Mouse (Mus musculus): Measurements from ENCODE around the gene 2510039O18Rik. TPM values are rescaled to one million over a fixed set of nuclear protein-coding genes. Genes with fewer than 3 reads are reported as not detected.

Gene 2510039O18Rik
- polyA plus RNA-seq, 1 experiment from 2014 or later, result 26.3 TPM

DNA sequence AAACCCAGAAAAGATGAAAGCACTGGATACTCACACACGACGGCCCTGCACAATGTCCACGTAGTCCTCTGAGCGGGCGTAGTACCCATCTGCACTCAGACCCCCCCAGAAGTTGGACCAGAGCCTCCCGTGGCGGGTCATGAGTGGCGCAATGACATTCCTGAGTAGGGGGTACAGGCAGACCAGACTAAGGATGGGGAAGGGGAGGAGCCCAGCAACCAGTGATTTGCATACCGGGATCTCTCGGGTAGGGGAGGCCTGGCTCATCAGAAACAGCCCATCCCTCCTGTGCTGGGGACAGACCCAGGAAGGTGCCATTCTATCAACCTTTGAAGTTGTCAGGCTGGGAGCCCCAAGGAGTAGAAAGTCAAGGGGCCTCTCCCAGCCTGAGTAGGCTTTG, 19.7 kb upstream of the 2510039O18Rik start:
- no peak for ATAC-seq
- Histone ChIP-seq H3K9ac (ENCODE audit: low read depth, low read length) (no peak overlapping the region), H3K27ac (ENCODE audit: low read depth, low read length) (no peak overlapping the region), H3K4me3 (ENCODE audit: low read depth, low read length) (no peak overlapping the region), H3K4me1 (replicated peaks; ENCODE audit: control insufficient read depth, insufficient read depth, low read length) (no peaks in the 10 kb centered on the region), H3K9me3 (ENCODE audit: control insufficient read depth) (no peaks in the 10 kb centered on the region), H3K4me2 (replicated peaks; ENCODE audit: low read depth) (no peak overlapping the region), H3K27me3 (replicated peaks; ENCODE audit: control insufficient read depth, insufficient read depth, low read length) (no peaks in the 10 kb centered on the region), H3K36me3 (ENCODE audit: control insufficient read depth, insufficient read depth) (peaks cover 43% of the 10 kb centered on the region; the same call in 1 of the 2 replicates)
- no peak for TF ChIP-seq CTCF (IDR thresholded peaks at IDR 0.05; ENCODE audit: low read depth)
- WGBS, result 48% methylated on average over 10 of the region's 10 CpGs

DNA sequence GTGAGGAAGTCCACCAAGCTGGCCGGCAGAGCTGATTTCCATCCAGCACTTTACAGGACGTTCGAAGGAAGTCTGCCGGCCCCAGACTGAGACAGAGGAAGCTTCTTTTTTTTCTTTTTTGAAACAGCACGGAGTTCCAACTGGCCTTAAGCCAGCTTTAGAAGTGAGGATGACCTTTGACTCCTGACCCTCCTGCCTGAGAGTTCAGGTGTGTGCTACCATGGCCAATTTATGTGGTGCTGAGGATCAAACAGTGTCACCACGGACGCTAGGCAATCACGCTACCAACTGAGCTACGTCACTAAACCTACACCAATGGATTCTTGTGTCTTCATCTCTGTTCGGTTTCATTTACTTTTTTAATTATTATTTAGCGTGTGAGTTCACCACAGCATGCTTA, 18.4 kb upstream of the 2510039O18Rik start:
- Histone ChIP-seq H3K9ac (ENCODE audit: low read depth, low read length) (no peak overlapping the region), H3K9me3 (ENCODE audit: control insufficient read depth) (no peaks in the 10 kb centered on the region), H3K27ac (ENCODE audit: low read depth, low read length) (no peak overlapping the region), H3K4me1 (replicated peaks; ENCODE audit: control insufficient read depth, insufficient read depth, low read length) (no peaks in the 10 kb centered on the region), H3K4me3 (ENCODE audit: low read depth, low read length) (no peak overlapping the region), H3K36me3 (ENCODE audit: control insufficient read depth, insufficient read depth) (peaks cover 38% of the 10 kb centered on the region; the same call in 1 of the 2 replicates), H3K4me2 (replicated peaks; ENCODE audit: low read depth) (no peak overlapping the region), H3K27me3 (replicated peaks; ENCODE audit: control insufficient read depth, insufficient read depth, low read length) (no peaks in the 10 kb centered on the region)
- TF ChIP-seq CTCF (IDR thresholded peaks at IDR 0.05; ENCODE audit: low read depth), result no peak
- ATAC-seq, result no peak
- WGBS, result 75% methylated on average over 11 of the region's 11 CpGs

DNA sequence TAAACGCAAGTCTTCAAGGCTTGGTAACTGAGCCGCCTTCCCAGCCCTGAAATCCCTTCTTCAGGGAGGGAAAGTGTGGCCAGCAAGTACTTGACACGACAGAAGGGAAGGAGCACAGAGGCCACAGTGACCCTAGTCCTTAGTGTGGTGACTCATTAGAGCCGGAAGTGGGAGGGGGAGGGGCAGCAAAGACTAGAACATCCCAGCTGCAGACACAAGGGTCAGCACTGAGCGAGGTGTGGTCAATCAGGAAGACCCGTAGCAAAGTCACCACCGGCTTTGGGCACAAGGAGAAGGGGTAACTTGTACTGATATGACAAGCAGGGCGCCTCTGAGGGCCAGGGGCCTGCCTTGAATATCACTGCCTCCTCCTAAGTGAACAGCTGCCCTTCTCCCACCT, 13.0 kb upstream of the 2510039O18Rik start:
- Histone ChIP-seq H3K27me3 (replicated peaks; ENCODE audit: control insufficient read depth, insufficient read depth, low read length) (no peaks in the 10 kb centered on the region), H3K27ac (ENCODE audit: low read depth, low read length) (no peak overlapping the region; the same call in 1 of the 2 replicates), H3K9me3 (ENCODE audit: control insufficient read depth) (no peaks in the 10 kb centered on the region), H3K9ac (ENCODE audit: low read depth, low read length) (no peak overlapping the region), H3K4me1 (replicated peaks; ENCODE audit: control insufficient read depth, insufficient read depth, low read length) (no peaks in the 10 kb centered on the region), H3K4me3 (ENCODE audit: low read depth, low read length) (no peak overlapping the region), H3K36me3 (ENCODE audit: control insufficient read depth, insufficient read depth) (peaks cover 36% of the 10 kb centered on the region; the same call in 1 of the 2 replicates), H3K4me2 (replicated peaks; ENCODE audit: low read depth) (no peak overlapping the region)
- peak; percentile 48; the same call in 1 of the 2 replicates for ATAC-seq
- 48% methylated on average over 8 of the region's 8 CpGs for WGBS
- TF ChIP-seq CTCF (IDR thresholded peaks at IDR 0.05; ENCODE audit: low read depth), result no peak

DNA sequence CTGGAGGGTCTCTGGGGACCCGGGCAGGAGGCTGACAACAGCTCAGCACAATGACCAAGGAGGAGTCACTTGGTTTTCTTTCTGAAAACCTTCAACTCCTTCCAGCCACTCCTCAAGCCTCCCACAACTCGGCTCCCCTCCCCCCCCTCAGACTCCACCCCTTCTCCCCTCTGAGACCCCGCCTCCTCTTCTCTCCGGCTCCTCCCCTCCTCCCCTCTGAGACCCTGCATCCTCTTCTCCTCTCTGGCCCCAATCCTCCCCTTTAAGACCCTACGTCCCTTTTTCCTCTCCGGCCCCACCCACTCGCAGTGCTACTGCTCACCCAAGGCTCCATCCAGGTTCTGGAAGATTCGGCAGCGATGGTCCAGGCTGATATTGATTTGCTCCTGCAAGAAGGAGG, 12.6 kb upstream of the 2510039O18Rik start:
- Histone ChIP-seq H3K9ac (ENCODE audit: low read depth, low read length) (no peak overlapping the region), H3K27me3 (replicated peaks; ENCODE audit: control insufficient read depth, insufficient read depth, low read length) (no peaks in the 10 kb centered on the region), H3K4me2 (replicated peaks; ENCODE audit: low read depth) (no peak overlapping the region), H3K27ac (ENCODE audit: low read depth, low read length) (no peak overlapping the region; the same call in 1 of the 2 replicates), H3K4me1 (replicated peaks; ENCODE audit: control insufficient read depth, insufficient read depth, low read length) (no peaks in the 10 kb centered on the region), H3K9me3 (ENCODE audit: control insufficient read depth) (no peaks in the 10 kb centered on the region), H3K36me3 (ENCODE audit: control insufficient read depth, insufficient read depth) (peaks cover 36% of the 10 kb centered on the region; the same call in 1 of the 2 replicates), H3K4me3 (ENCODE audit: low read depth, low read length) (no peak overlapping the region)
- ATAC-seq, result no peak
- TF ChIP-seq CTCF (IDR thresholded peaks at IDR 0.05; ENCODE audit: low read depth), result no peak
- 22% methylated on average over 9 of the region's 9 CpGs for WGBS

DNA sequence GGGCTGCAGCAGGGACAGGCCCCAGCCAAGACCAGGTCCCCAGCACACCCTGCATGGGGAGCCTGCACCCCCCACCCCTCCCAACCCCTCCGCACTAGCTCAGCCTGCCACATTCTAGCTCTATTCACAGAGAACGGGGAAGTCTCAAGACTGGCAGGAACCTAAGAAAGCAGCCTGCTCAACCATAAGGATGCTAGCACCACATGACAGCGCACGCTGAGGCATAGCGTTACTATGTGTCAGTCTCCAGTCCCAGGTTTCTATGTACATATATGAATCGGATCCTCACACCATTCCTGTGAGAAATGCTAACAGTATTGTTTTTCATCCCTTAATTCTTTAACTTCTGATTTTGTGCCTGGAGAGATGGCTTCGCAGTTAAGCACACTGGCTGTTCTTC, 12.2 kb upstream of the 2510039O18Rik start:
- Histone ChIP-seq H3K9ac (ENCODE audit: low read depth, low read length) (no peak overlapping the region), H3K4me1 (replicated peaks; ENCODE audit: control insufficient read depth, insufficient read depth, low read length) (no peaks in the 10 kb centered on the region), H3K9me3 (ENCODE audit: control insufficient read depth) (no peaks in the 10 kb centered on the region), H3K4me2 (replicated peaks; ENCODE audit: low read depth) (no peak overlapping the region), H3K4me3 (ENCODE audit: low read depth, low read length) (no peak overlapping the region), H3K36me3 (ENCODE audit: control insufficient read depth, insufficient read depth) (peaks cover 32% of the 10 kb centered on the region; the same call in 1 of the 2 replicates), H3K27ac (ENCODE audit: low read depth, low read length) (no peak overlapping the region), H3K27me3 (replicated peaks; ENCODE audit: control insufficient read depth, insufficient read depth, low read length) (no peaks in the 10 kb centered on the region)
- ATAC-seq, result no peak
- TF ChIP-seq CTCF (IDR thresholded peaks at IDR 0.05; ENCODE audit: low read depth), result no peak
- 80% methylated on average over 7 of the region's 7 CpGs for WGBS

DNA sequence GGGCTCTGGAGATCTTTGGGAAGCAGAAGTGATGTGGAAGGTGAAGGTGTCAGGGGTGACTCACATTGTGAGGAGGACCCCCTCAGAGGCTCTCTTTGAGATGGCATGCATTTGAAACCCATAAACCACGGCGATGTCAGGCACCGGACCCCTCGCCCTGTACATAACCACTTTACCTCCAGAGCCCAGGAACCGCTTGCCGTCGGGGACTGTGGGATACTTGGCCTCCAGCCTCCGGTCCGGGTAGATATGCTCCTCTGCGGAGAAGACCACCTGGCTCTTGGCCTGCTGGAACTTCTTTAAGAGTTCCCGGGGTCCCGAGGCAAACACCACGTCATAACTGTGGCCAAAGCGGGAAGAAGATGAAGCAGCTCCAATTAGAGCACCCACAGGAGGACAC, 9.7 kb upstream of the 2510039O18Rik start:
- Histone ChIP-seq H3K4me1 (replicated peaks; ENCODE audit: control insufficient read depth, insufficient read depth, low read length) (no peaks in the 10 kb centered on the region), H3K27ac (ENCODE audit: low read depth, low read length) (no peak overlapping the region), H3K4me2 (replicated peaks; ENCODE audit: low read depth) (no peak overlapping the region), H3K36me3 (ENCODE audit: control insufficient read depth, insufficient read depth) (peaks cover 14% of the 10 kb centered on the region; the same call in 1 of the 2 replicates), H3K9ac (ENCODE audit: low read depth, low read length) (no peak overlapping the region), H3K9me3 (ENCODE audit: control insufficient read depth) (no peaks in the 10 kb centered on the region), H3K4me3 (ENCODE audit: low read depth, low read length) (no peak overlapping the region), H3K27me3 (replicated peaks; ENCODE audit: control insufficient read depth, insufficient read depth, low read length) (no peaks in the 10 kb centered on the region)
- WGBS, result 94% methylated on average over 14 of the region's 14 CpGs
- no peak for ATAC-seq
- no peak for TF ChIP-seq CTCF (IDR thresholded peaks at IDR 0.05; ENCODE audit: low read depth)

DNA sequence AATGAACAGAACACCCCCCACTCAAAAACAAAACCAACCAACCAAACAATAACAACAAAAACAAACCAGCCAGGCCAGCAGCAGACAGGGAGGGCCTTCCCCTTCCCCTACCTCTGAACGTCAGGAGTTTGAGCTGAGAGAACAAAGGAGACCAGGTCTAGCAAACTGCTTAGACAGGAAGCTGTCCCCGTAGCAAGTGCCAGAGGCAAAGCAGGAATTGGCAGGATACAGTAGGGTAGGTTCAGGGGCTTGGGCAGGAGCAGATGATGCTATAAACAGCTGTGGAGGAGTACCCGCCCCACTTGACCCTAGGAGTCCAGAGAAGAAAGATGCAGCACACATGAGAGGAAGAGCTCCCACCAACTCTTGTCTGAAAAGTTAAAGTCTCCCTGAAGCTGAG, 6.6 kb upstream of the 2510039O18Rik start:
- Histone ChIP-seq H3K27ac (ENCODE audit: low read depth, low read length) (no peak overlapping the region), H3K36me3 (ENCODE audit: control insufficient read depth, insufficient read depth) (peaks cover 14% of the 10 kb centered on the region; the same call in 1 of the 2 replicates), H3K9me3 (ENCODE audit: control insufficient read depth) (no peaks in the 10 kb centered on the region), H3K27me3 (replicated peaks; ENCODE audit: control insufficient read depth, insufficient read depth, low read length) (no peaks in the 10 kb centered on the region), H3K4me2 (replicated peaks; ENCODE audit: low read depth) (no peak overlapping the region), H3K4me1 (replicated peaks; ENCODE audit: control insufficient read depth, insufficient read depth, low read length) (peaks cover 5% of the 10 kb centered on the region; the same call in 1 of the 2 replicates), H3K9ac (ENCODE audit: low read depth, low read length) (no peak overlapping the region), H3K4me3 (ENCODE audit: low read depth, low read length) (no peak overlapping the region)
- WGBS, result 58% methylated on average over 3 of the region's 3 CpGs
- TF ChIP-seq CTCF (IDR thresholded peaks at IDR 0.05; ENCODE audit: low read depth), result no peak
- no peak for ATAC-seq

All from intestine, postnatal 0 days (tissue).